Mouse (Mus musculus): ENCODE results near the gene Ppp1r10. TPM values are rescaled to one million over a fixed set of nuclear protein-coding genes. Genes with fewer than 3 reads are reported as not detected.

Gene Ppp1r10
- polyA plus RNA-seq, 1 experiment from 2014 or later, result 44.3 TPM

DNA sequence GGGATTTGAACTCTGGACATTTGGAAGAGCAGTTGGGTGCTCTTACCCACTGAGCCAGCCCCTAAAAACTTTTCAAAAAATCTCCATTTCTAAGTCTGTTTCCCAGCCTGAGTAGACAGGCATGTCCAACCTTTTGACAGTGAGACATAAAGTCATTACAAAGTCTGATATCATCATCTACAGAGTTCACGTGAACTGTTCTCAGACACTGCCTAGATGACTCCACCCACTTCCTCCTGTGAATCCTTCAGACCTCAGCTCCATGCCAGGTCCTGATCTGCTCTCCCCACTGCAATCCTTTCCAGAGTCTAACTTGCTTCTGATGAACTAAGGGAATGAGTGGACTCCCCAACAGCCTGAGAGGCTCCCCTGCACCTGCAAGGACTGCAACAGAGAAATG, 55.9 kb downstream of the Ppp1r10 start:
- WGBS, result 74% methylated on average over 1 of the region's 1 CpGs
- Histone ChIP-seq H3K4me3 (ENCODE audit: low read depth, low read length) (no peak overlapping the region), H3K4me1 (ENCODE audit: control insufficient read depth, insufficient read depth, low read length) (peaks cover 5% of the 10 kb centered on the region), H3K36me3 (ENCODE audit: control insufficient read depth, insufficient read depth, low read length) (peaks cover 4% of the 10 kb centered on the region; the same call in 1 of the 2 replicates), H3K9me3 (ENCODE audit: control insufficient read depth, low read length) (no peaks in the 10 kb centered on the region), H3K27ac (ENCODE audit: low read depth, low read length) (no peak overlapping the region), H3K27me3 (ENCODE audit: control insufficient read depth, insufficient read depth, low read length) (no peaks in the 10 kb centered on the region), H3K9ac (ENCODE audit: low read length) (no peak overlapping the region), H3K4me2 (no peak overlapping the region)
- DNase-seq (ENCODE audit: low spot score, missing footprints) (no peak), ATAC-seq (ENCODE audit: low FRiP score) (no peak)

DNA sequence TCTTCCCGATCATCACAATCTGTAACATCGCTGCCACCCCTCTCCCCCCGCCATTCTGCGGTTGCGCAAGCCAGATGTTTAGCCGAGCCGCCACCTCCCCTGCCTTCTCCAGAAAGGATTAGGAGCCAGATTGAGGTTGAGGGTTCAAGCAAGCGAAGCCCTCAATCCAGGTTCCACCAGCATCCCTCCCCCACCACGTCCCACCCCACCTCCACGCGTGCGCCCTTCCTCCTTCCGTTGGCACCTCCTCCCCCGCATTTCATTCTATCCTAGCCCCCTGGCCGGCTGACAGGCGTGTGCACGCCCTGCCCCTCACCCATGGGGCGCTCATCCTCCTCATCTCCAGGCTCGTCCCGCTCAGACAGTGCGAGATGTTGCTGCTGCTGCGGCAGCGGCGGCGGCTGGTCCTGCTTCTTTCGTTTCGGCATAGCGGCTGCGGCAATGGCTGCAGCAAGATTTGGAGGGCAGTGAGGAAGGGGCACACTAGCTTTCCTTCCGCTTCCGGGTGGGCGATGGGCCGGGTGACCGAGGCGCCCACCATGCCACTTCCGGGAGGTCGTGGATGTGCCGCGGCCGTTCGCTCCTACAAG, 62.7 kb downstream of the Ppp1r10 start:
- Histone ChIP-seq H3K9me3 (ENCODE audit: control insufficient read depth, low read length) (no peaks in the 10 kb centered on the region), H3K4me1 (ENCODE audit: control insufficient read depth, insufficient read depth, low read length) (peaks cover 17% of the 10 kb centered on the region), H3K4me2 (peak overlapping the region; percentile 77), H3K4me3 (ENCODE audit: low read depth, low read length) (peak overlapping the region; percentile 91), H3K27ac (ENCODE audit: low read depth, low read length) (peak overlapping the region; percentile 90), H3K9ac (ENCODE audit: low read length) (peak overlapping the region; percentile 83), H3K36me3 (ENCODE audit: control insufficient read depth, insufficient read depth, low read length) (peaks cover 10% of the 10 kb centered on the region; the same call in 1 of the 2 replicates), H3K27me3 (ENCODE audit: control insufficient read depth, insufficient read depth, low read length) (no peaks in the 10 kb centered on the region)
- 1% methylated on average over 41 of the region's 41 CpGs for WGBS
- DNase-seq (ENCODE audit: low spot score, missing footprints), result no peak
- peak; percentile 86 for ATAC-seq (ENCODE audit: low FRiP score)

DNA sequence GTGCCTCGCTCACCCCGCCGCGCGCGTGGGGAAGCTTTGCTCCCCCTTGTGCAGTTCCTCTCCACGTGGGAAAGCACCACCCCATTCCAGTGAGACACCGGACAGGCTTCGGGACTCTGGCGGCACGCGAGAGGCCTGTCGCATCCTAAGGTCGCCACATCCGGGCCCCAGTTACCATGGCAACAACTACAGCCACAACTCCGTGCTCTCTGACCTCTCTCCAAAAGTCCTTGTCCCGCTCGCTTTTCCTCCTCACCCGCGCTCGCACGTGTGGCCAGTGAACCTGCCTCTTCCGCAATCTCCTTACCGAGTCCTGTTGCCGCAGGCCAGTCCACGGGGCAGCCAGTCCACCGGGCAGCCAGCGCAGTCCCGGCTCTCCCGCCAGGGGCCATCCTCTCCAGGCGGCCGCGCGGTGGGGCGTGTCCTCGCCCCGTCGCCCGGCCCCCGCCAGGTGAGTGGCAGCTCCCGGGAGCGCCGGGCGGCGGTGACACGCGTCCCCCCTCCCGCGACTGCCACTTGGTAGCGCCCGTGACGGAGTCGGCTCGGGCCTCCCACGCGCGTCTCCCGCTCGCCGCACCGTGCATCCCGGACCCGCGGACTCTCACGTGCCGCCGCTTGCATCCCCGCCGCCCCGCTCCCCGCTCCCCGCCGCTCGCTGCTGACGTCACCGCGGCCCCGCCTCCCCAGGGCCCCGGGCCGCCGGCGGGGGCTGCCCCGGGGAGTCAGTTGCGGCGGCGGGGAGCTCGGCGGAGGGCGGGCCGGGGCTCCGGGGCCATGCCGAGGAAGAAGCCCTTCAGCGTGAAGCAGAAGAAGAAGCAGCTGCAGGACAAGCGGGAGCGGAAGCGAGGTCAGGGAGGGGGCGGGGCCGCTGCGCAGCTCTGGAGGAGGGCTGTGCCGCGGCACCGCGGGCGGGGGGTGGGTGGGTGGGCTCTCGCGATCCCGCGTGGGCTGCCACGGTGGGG, 63.4 kb downstream of the Ppp1r10 start, which contains the start of the genes Gnl1 and Prr3:
Gnl1 (plus strand) TSS at position 451 of the 962 bp plus-strand sequence.
Prr3 (minus strand) TSS at position 836 of the 962 bp plus-strand sequence.
- Histone ChIP-seq H3K9me3 (ENCODE audit: control insufficient read depth, low read length) (no peaks in the 10 kb centered on the region), H3K9ac (ENCODE audit: low read length) (peak within 1 kb of the TSS; percentile 83), H3K4me1 (ENCODE audit: control insufficient read depth, insufficient read depth, low read length) (peaks cover 17% of the 10 kb centered on the region), H3K27ac (ENCODE audit: low read depth, low read length) (peak within 1 kb of the TSS; percentile 90), H3K27me3 (ENCODE audit: control insufficient read depth, insufficient read depth, low read length) (no peaks in the 10 kb centered on the region), H3K36me3 (ENCODE audit: control insufficient read depth, insufficient read depth, low read length) (peaks cover 7% of the 10 kb centered on the region; the same call in 1 of the 2 replicates), H3K4me3 (ENCODE audit: low read depth, low read length) (peak within 1 kb of the TSS; percentile 91), H3K4me2 (peak within 1 kb of the TSS; percentile 77)
- DNase-seq (ENCODE audit: low spot score, missing footprints), result peak; percentile 99
- under 1% methylated on average over 90 of the region's 109 CpGs for WGBS
- ATAC-seq (ENCODE audit: low FRiP score), result peak; percentile 86

DNA sequence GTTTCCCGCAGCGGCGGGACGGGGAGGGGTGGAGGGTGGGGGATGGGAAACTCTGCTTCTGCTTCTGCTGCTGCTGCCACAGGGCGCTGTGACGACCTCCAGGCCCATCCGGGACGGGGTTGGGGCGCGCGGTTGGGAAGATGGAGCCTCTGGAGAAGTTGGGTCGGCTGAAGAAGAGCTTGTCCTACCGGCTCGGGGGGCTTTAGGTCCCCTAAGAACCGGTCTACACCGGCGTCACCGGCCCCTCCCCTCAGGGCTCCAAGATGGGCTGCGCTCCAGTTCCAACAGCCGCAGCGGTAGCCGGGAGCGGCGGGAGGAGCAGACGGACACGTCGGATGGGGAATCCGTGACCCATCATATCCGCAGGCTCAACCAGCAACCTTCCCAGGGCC, 64.1 kb downstream of the Ppp1r10 start:
- DNase-seq (ENCODE audit: low spot score, missing footprints) (peak; percentile 93), ATAC-seq (ENCODE audit: low FRiP score) (peak; percentile 17; the same call in 1 of the 2 replicates)
- Histone ChIP-seq H3K4me2 (peak overlapping the region; percentile 77), H3K27ac (ENCODE audit: low read depth, low read length) (peak overlapping the region; percentile 90), H3K36me3 (ENCODE audit: control insufficient read depth, insufficient read depth, low read length) (peaks cover 9% of the 10 kb centered on the region), H3K4me1 (ENCODE audit: control insufficient read depth, insufficient read depth, low read length) (peaks cover 17% of the 10 kb centered on the region), H3K27me3 (ENCODE audit: control insufficient read depth, insufficient read depth, low read length) (no peaks in the 10 kb centered on the region), H3K4me3 (ENCODE audit: low read depth, low read length) (peak overlapping the region; percentile 91), H3K9ac (ENCODE audit: low read length) (peak overlapping the region; percentile 83), H3K9me3 (ENCODE audit: control insufficient read depth, low read length) (no peaks in the 10 kb centered on the region)
- 1% methylated on average over 29 of the region's 29 CpGs for WGBS

DNA sequence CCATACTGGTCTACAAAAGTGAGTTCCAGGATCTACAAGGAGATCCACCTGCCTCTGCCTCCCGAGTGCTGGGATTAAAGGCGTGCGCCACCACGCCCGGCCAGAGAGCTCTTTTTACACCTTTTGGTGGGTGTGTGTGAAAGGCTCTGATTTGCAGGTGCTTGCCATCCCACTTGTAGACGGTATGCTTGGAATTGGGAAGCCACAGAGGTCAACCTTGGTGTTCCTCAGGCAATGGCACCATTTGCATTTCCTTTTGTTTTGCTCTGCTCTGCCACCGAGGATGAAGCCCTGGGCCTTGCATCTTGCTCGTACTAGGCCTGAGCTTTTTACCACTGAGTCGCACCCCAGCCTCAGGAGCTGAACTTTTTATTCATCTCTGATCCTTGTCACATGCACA, 65.5 kb downstream of the Ppp1r10 start:
- no peak for DNase-seq (ENCODE audit: low spot score, missing footprints)
- Histone ChIP-seq H3K4me1 (ENCODE audit: control insufficient read depth, insufficient read depth, low read length) (peaks cover 17% of the 10 kb centered on the region), H3K4me2 (no peak overlapping the region), H3K36me3 (ENCODE audit: control insufficient read depth, insufficient read depth, low read length) (peaks cover 9% of the 10 kb centered on the region), H3K9ac (ENCODE audit: low read length) (no peak overlapping the region), H3K27ac (ENCODE audit: low read depth, low read length) (no peak overlapping the region), H3K4me3 (ENCODE audit: low read depth, low read length) (no peak overlapping the region), H3K9me3 (ENCODE audit: control insufficient read depth, low read length) (no peaks in the 10 kb centered on the region), H3K27me3 (ENCODE audit: control insufficient read depth, insufficient read depth, low read length) (no peaks in the 10 kb centered on the region)
- ATAC-seq (ENCODE audit: low FRiP score), result no peak
- 88% methylated on average over 9 of the region's 9 CpGs for WGBS

MicroRNAs encoded within 50 kb of the gene (microRNA counts, 519-probe panel; counts per million panel counts)
- microRNA mmu-miR-1894-3p (not detected), microRNA mmu-miR-1894-5p (not detected), microRNA mmu-miR-877 (not detected)

Small RNAs within 50 kb of the gene (microRNA-seq; reads per million reads assigned to microRNA genes)
- gene Gm28033 (1.5 reads per million), gene Mir1894 (not detected), gene Mir877 (234 reads per million, percentile 65 among the genes with 10 or more reads in this experiment)

Other genes with a start within 250 kb of the Ppp1r10 start
- 9.8 and 10.5 TPM in 2 replicates for gene Vars2, start 248.8 kb upstream of the Ppp1r10 start, polyA plus RNA-seq (2014; fragmentation: Nextera tagmentation; extraction: Ambion mirVana)
- gene Gtf2h4, start 242.7 kb upstream of the Ppp1r10 start, polyA plus RNA-seq (2014; fragmentation: Nextera tagmentation; extraction: Ambion mirVana), result 39.3 TPM in 2 replicates
- 78.4 and 92.1 TPM in 2 replicates for gene Ddr1, start 211.8 kb upstream of the Ppp1r10 start, polyA plus RNA-seq (2014; fragmentation: Nextera tagmentation; extraction: Ambion mirVana)
- gene Ier3, start 94.8 kb upstream of the Ppp1r10 start, polyA plus RNA-seq (2014; fragmentation: Nextera tagmentation; extraction: Ambion mirVana), result 2.5 and 4.0 TPM in 2 replicates
- gene Flot1, start 93.2 kb upstream of the Ppp1r10 start, polyA plus RNA-seq (2014; fragmentation: Nextera tagmentation; extraction: Ambion mirVana), result 46.9 and 47.4 TPM in 2 replicates
- gene Tubb5, start 78.1 kb upstream of the Ppp1r10 start, polyA plus RNA-seq (2014; fragmentation: Nextera tagmentation; extraction: Ambion mirVana), result 1,522 and 1,543 TPM in 2 replicates
- 19.4 and 21.5 TPM in 2 replicates for gene Mdc1, start 74.9 kb upstream of the Ppp1r10 start, polyA plus RNA-seq (2014; fragmentation: Nextera tagmentation; extraction: Ambion mirVana)
- gene Nrm, start 55.1 kb upstream of the Ppp1r10 start, polyA plus RNA-seq (2014; fragmentation: Nextera tagmentation; extraction: Ambion mirVana), result 59.8 and 61.0 TPM in 2 replicates
- 24.1 and 25.2 TPM in 2 replicates for gene Ppp1r18, start 50.8 kb upstream of the Ppp1r10 start, polyA plus RNA-seq (2014; fragmentation: Nextera tagmentation; extraction: Ambion mirVana)
- 39.0 and 43.6 TPM in 2 replicates for gene Dhx16, start 36.6 kb upstream of the Ppp1r10 start, polyA plus RNA-seq (2014; fragmentation: Nextera tagmentation; extraction: Ambion mirVana)
- 22.7 and 23.3 TPM in 2 replicates for gene 2310061I04Rik, start 19.0 kb upstream of the Ppp1r10 start, polyA plus RNA-seq (2014; fragmentation: Nextera tagmentation; extraction: Ambion mirVana)
- 158 and 168 TPM in 2 replicates for gene Atat1, start 6.4 kb upstream of the Ppp1r10 start, polyA plus RNA-seq (2014; fragmentation: Nextera tagmentation; extraction: Ambion mirVana)
- 57.1 and 61.8 TPM in 2 replicates for gene Mrps18b, start within 50 bp of the Ppp1r10 start, polyA plus RNA-seq (2014; fragmentation: Nextera tagmentation; extraction: Ambion mirVana)
- 118 and 119 TPM in 2 replicates for gene Abcf1, start 53.3 kb downstream of the Ppp1r10 start, polyA plus RNA-seq (2014; fragmentation: Nextera tagmentation; extraction: Ambion mirVana)
- 26.0 and 30.6 TPM in 2 replicates for gene Gnl1, start 63.4 kb downstream of the Ppp1r10 start, polyA plus RNA-seq (2014; fragmentation: Nextera tagmentation; extraction: Ambion mirVana)
- gene Prr3, start 63.8 kb downstream of the Ppp1r10 start, polyA plus RNA-seq (2014; fragmentation: Nextera tagmentation; extraction: Ambion mirVana), result 38.7 and 43.3 TPM in 2 replicates
- 3.1 TPM in 2 replicates for gene H2-T24, start 104.1 kb downstream of the Ppp1r10 start, polyA plus RNA-seq (2014; fragmentation: Nextera tagmentation; extraction: Ambion mirVana)
- 3.2 and 3.3 TPM in 2 replicates for gene H2-T23, start 116.4 kb downstream of the Ppp1r10 start, polyA plus RNA-seq (2014; fragmentation: Nextera tagmentation; extraction: Ambion mirVana)
- gene H2-T22, start 126.3 kb downstream of the Ppp1r10 start, polyA plus RNA-seq (2014; fragmentation: Nextera tagmentation; extraction: Ambion mirVana), result 7.3 and 7.6 TPM in 2 replicates
- not detected in 2 replicates for gene Gm6034, start 126.5 kb downstream of the Ppp1r10 start, polyA plus RNA-seq (2014; fragmentation: Nextera tagmentation; extraction: Ambion mirVana)
- gene Gm11127, start 141.9 kb downstream of the Ppp1r10 start, polyA plus RNA-seq (2014; fragmentation: Nextera tagmentation; extraction: Ambion mirVana), result not detected in 2 replicates
- not detected in 2 replicates for gene Gm19684, start 205.2 kb downstream of the Ppp1r10 start, polyA plus RNA-seq (2014; fragmentation: Nextera tagmentation; extraction: Ambion mirVana)
- not detected in 2 replicates for gene Gm7030, start 213.0 kb downstream of the Ppp1r10 start, polyA plus RNA-seq (2014; fragmentation: Nextera tagmentation; extraction: Ambion mirVana)

All from midbrain, embryonic 11.5 days (tissue).